Mouse (Mus musculus) lung, embryonic 16.5 days (tissue): ENCODE results near the gene Fut11. TPM values are rescaled to one million over a fixed set of nuclear protein-coding genes. Genes with fewer than 3 reads are reported as not detected.
"Not testable (repeated sequence)": the region's sequence is repeated elsewhere in the genome, so short reads cannot be mapped to it uniquely, and the experiment has no call there.

Experiments used
- ATAC-seq: fragments of 200-750 bp; cut with Nextera tagmentation; 2 replicates; pipeline ENCODE4 v1.8.0; 2017; ENCODE audit warnings: low read depth, mild to moderate bottlenecking, moderate library complexity
- H3K27ac ChIP-seq: fragments of 300-500 bp; sonication (generic); 2 replicates; pipeline ENCODE4 v1.5.1; 2014; ENCODE audit warnings: mild to moderate bottlenecking, control low read depth, low read length
- H3K27me3 ChIP-seq: fragments of 300-500 bp; sonication (generic); 2 replicates; pipeline ENCODE4 v1.6.1; 2014; ENCODE audit warnings: low read depth, low read length, mixed read lengths; ENCODE audit not compliant: control insufficient read depth, insufficient read depth
- H3K36me3 ChIP-seq: fragments of 300-500 bp; sonication (generic); 2 replicates; pipeline ENCODE4 v1.6.1; 2014; ENCODE audit warnings: low read length; ENCODE audit not compliant: control insufficient read depth, insufficient read depth
- H3K4me1 ChIP-seq: fragments of 300-500 bp; sonication (generic); replicated peaks from 2 replicates; pipeline ENCODE4 v1.6.1; 2014; ENCODE audit warnings: low read length, mixed read lengths; ENCODE audit not compliant: control insufficient read depth, insufficient read depth
- H3K4me2 ChIP-seq: fragments of 300-500 bp; sonication (generic); 2 replicates; pipeline ENCODE4 v1.6.1; 2014; ENCODE audit warnings: low read depth, low read length, control low read depth
- H3K4me3 ChIP-seq: fragments of 300-500 bp; sonication (generic); 2 replicates; pipeline ENCODE4 v1.5.1; 2014; ENCODE audit warnings: mild to moderate bottlenecking, low read length, control low read depth
- H3K9ac ChIP-seq: fragments of 300-500 bp; sonication (generic); 2 replicates; pipeline ENCODE4 v1.6.1; 2014; ENCODE audit warnings: low read length, control low read depth
- H3K9me3 ChIP-seq: fragments of 300-500 bp; sonication (generic); 2 replicates; pipeline ENCODE4 v1.6.1; 2016; ENCODE audit warnings: low read length; ENCODE audit not compliant: control insufficient read depth
- WGBS: fragments of 180-500 bp; shearing (Covaris S2); extraction: QIAGEN DNeasy Blood & Tissue Kit; methylation state at CpG from one replicate; pipeline ENCODE4 v1.1.7; 2014; 5-methylcytosine and 5-hydroxymethylcytosine counted together
- polyA plus RNA-seq: library from polyadenylated mRNA; unstranded; fragments of >200 nt; fragmentation: Nextera tagmentation; extraction: Ambion mirVana; gene quantifications from 2 replicates; pipeline ENCODE4 v1.2.1, GENCODE M21; 2015

Gene Fut11
- polyA plus RNA-seq, 1 experiment from 2014 or later = 30.7 TPM

DNA sequence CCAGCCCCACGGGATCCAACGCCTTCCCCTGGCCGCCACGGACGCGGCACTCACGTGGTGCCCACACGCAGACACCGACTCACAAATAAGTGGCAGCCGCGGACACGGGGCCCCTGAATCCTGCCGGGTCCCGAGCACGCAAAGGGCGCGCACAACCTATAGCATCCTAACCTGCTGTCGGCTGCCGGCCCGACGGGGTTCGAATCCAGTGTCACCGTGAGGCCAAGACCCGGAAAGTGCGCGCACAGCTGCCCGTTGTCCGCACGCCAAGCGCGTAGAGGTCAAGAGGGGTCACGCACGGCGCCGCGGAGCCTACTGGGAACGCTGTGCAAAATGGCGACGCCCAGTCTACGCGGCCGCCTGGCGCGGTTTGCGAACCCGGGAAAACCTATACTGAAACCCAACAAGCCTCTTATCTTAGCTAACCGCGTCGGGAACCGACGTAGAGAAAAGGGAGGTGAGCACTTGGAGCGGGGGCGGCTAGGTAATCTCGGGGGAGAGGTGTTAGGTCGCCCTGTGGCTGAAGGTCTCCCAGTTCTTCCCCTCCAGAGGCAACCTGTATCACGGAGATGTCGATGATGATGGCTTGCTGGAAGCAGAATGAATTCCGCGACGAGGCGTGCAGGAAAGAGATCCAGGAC, 8.1 kb downstream of the Fut11 start, which contains the start of gene Chchd1:
TSS of gene Chchd1 (plus strand) at position 266 of the 641 bp plus-strand sequence.
- peaks cover 3% of the 10 kb centered on the region; the same call in 1 of the 2 replicates for H3K36me3 ChIP-seq
- peaks cover 23% of the 10 kb centered on the region for H3K4me1 ChIP-seq
- H3K27me3 ChIP-seq = no peaks in the 10 kb centered on the region
- H3K9ac ChIP-seq = peak within 1 kb of the TSS; percentile 83
- peak within 1 kb of the TSS; percentile 83 for H3K4me3 ChIP-seq
- under 1% methylated on average over 61 of the region's 61 CpGs for WGBS
- H3K27ac ChIP-seq = peak within 1 kb of the TSS; percentile 78
- H3K9me3 ChIP-seq = no peaks in the 10 kb centered on the region
- peak within 1 kb of the TSS; percentile 70 for H3K4me2 ChIP-seq
- peak; percentile 75 for ATAC-seq

DNA sequence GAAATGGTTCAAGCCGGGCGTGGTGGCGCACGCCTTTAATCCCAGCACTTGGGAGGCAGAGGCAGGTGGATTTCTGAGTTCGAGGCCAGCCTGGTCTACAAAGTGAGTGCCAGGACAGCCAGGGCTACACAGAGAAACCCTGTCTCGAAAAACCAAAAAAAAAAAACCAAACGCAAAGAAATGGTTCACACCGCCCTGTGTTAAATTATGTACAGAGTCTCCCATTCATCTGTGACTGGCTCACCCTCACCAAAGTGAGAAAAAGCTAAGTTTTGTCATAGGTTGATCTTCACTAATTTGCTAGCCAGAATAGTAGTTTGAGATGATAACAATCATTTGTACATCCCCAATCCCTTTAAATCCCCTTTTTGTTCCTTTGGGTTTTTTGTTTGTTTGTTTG, 8.7 kb downstream of the Fut11 start:
- Histone ChIP-seq H3K4me2 (peak overlapping the region; percentile 70), H3K4me1 (peaks cover 22% of the 10 kb centered on the region), H3K9ac (peak overlapping the region; percentile 83), H3K4me3 (peak overlapping the region; percentile 83), H3K27ac (peak overlapping the region; percentile 78)
- H3K9me3 ChIP-seq, H3K27me3 ChIP-seq, ATAC-seq, H3K36me3 ChIP-seq: not testable (repeated sequence)
- WGBS = 9% methylated on average over 7 of the region's 8 CpGs

DNA sequence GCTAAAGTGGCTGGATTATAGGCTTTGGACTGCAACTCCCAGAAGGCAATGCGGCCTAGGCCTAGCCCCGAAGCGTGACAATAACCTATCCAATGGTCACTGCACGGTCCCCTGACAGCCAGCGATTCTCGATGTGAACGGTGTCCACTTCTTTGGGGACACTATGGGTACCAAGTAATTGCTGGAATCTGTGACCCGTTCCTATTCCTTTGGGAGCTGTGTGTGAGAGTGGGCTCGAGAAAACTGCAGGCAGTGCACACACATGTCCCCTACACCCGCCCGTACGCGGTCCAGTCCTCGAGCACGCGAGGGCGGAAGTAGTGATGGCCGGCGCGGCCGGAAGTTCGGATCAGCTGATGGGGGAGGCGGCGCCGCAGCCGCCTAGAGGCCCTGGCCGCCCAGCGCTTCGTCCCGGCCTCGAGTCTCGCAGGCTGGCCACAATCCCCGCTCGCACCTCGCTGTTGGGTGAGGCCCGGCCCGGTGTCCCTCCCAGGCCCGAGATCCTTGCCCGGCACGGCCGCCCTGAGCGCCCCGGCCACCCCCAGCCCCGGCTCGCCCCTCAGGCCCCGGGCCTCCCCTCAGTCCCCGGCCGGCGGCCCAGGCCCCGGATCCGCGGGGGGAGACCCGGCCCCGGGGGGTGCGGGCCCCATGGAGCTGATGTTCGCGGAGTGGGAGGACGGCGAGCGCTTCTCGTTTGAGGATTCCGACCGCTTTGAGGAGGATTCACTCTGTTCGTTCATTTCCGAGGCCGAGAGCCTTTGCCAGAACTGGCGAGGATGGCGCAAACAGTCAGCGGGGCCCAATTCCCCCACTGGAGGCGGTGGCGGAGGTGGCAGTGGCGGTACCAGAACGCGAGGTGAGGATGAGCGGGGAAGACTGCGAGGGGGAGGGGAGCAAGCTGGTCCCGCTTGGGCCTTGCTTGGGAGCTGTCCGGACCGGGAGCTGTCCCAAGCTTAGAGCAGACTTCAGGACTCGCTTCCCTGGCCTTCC, 12.7 kb downstream of the Fut11 start, which contains the start of gene Zswim8:
TSS of gene Zswim8 (plus strand) at position 352 of the 990 bp plus-strand sequence.
- WGBS = under 1% methylated on average over 75 of the region's 80 CpGs
- peak; percentile 94 for ATAC-seq
- no peaks in the 10 kb centered on the region for H3K27me3 ChIP-seq
- H3K4me2 ChIP-seq = peak within 1 kb of the TSS; percentile 73
- H3K4me1 ChIP-seq = peaks cover 19% of the 10 kb centered on the region
- peak within 1 kb of the TSS; percentile 98 for H3K9ac ChIP-seq
- no peaks in the 10 kb centered on the region for H3K9me3 ChIP-seq
- H3K4me3 ChIP-seq = peak within 1 kb of the TSS; percentile 99
- H3K36me3 ChIP-seq = peaks cover 12% of the 10 kb centered on the region; the same call in 1 of the 2 replicates
- H3K27ac ChIP-seq = peak within 1 kb of the TSS; percentile 90

DNA sequence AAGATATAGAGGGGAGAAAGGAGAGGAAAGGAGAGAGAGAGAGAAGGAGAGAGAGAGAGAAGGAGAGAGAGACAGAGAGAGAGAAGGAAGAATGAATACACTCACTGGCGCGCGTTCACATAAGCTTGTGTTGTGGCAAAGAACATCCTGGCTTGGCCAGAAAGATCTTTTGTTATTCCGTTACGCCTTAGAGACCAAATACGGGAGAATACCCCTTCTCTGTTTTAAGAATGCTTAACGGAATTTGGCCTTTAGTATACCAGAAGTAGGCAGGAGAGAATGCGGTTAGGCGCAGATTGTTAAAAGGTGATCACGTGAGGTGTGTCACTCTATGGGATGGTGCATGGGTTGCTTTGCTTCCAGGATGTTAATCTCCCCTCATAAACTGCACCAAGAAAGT, 13.5 kb downstream of the Fut11 start:
- no peaks in the 10 kb centered on the region for H3K27me3 ChIP-seq
- peak overlapping the region; percentile 73 for H3K4me2 ChIP-seq
- H3K9ac ChIP-seq = peak overlapping the region; percentile 98
- H3K4me3 ChIP-seq = peak overlapping the region; percentile 99
- peaks cover 17% of the 10 kb centered on the region for H3K36me3 ChIP-seq
- no peak for ATAC-seq
- peaks cover 19% of the 10 kb centered on the region for H3K4me1 ChIP-seq
- H3K9me3 ChIP-seq = no peaks in the 10 kb centered on the region
- 3% methylated on average over 10 of the region's 10 CpGs for WGBS
- H3K27ac ChIP-seq = peak overlapping the region; percentile 90

DNA sequence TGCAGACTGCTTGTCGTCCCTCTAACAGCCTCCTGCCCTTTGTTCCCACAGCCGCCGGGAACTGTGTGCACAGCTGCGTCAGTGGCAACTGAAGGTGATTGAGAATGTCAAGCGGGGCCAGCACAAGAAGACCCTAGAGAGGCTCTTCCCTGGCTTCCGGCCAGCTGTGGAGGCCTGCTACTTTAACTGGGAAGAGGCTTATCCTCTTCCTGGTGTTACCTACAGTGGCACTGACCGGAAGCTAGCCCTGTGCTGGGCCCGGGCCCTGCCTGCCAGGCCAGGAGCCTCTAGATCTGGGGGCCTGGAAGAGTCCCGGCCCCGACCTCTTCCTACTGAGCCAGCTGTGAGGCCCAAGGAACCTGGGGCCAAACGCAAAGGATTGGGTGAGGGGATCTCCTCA, 19.1 kb downstream of the Fut11 start:
- Histone ChIP-seq H3K27me3 (no peaks in the 10 kb centered on the region), H3K4me3 (no peak overlapping the region), H3K4me1 (peaks cover 5% of the 10 kb centered on the region), H3K9ac (no peak overlapping the region), H3K4me2 (no peak overlapping the region), H3K36me3 (peaks cover 55% of the 10 kb centered on the region), H3K27ac (no peak overlapping the region), H3K9me3 (no peaks in the 10 kb centered on the region)
- ATAC-seq = no peak
- WGBS = 53% methylated on average over 11 of the region's 11 CpGs

DNA sequence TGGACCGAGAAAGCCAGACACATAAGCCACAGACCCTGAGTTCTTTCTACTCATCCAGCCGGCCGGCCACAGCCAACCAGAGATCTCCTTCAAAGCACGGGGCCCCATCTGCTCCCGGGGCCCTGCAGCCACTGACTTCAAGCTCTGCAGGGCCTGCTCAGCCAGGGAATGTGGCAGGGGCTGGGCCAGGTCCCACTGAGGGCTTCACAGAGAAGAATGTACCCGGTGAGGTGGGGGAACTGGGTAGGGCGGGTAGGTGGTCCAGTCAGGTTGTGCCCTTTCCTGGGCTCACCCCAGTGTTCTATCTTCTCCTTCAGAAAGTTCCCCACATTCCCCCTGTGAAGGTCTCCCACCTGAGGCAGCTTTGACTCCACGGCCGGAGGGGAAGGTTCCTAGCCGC, 23.7 kb downstream of the Fut11 start:
- Histone ChIP-seq H3K27ac (no peak overlapping the region), H3K4me2 (no peak overlapping the region), H3K4me3 (no peak overlapping the region), H3K9ac (no peak overlapping the region), H3K9me3 (no peaks in the 10 kb centered on the region), H3K36me3 (peaks cover 77% of the 10 kb centered on the region), H3K27me3 (no peaks in the 10 kb centered on the region), H3K4me1 (no peaks in the 10 kb centered on the region)
- 81% methylated on average over 10 of the region's 10 CpGs for WGBS
- ATAC-seq = no peak

DNA sequence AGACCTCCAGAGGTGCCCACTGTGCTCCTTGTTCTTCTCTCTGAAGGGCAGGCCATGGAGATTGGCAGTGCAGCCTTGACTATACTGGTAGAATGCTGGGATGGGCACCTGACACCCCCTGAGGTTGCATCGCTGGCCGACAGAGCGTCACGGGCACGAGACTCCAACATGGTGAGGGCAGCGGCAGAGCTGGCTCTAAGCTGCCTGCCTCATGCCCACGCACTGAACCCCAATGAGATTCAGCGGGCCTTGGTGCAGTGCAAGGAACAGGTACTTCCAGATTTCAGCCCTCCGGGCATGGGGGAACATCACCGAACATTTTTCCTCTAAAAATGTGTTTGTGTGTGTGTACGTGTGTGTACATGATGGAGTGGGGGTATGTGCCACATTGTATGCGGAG, 25.0 kb downstream of the Fut11 start:
- H3K4me2 ChIP-seq = no peak overlapping the region
- WGBS = 81% methylated on average over 12 of the region's 12 CpGs

DNA sequence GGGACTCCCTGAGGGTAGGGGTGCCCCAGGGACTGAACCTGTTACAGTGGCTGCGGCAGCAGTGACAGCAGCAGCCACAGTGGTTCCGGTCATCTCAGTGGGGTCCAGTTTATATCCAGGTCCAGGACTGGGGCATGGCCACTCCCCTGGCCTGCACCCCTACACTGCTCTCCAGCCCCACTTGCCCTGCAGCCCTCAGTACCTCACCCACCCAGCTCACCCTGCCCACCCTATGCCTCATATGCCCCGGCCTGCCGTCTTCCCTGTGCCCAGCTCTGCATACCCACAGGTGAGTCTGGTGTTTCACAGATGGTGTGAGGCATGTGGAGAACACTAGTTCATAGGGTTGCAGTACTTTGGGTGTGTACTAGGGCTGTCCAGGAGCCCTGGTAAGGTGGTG, 26.6 kb downstream of the Fut11 start:
- no peaks in the 10 kb centered on the region for H3K9me3 ChIP-seq
- peaks cover 83% of the 10 kb centered on the region for H3K36me3 ChIP-seq
- H3K27me3 ChIP-seq = no peaks in the 10 kb centered on the region
- ATAC-seq = no peak
- H3K4me1 ChIP-seq = no peaks in the 10 kb centered on the region
- WGBS = 86% methylated on average over 4 of the region's 4 CpGs
- H3K27ac ChIP-seq = no peak overlapping the region
- H3K4me3 ChIP-seq = no peak overlapping the region
- H3K4me2 ChIP-seq = no peak overlapping the region
- no peak overlapping the region for H3K9ac ChIP-seq

More for the DNA sequence above, 25.0 kb downstream of the Fut11 start:
- peaks cover 83% of the 10 kb centered on the region for H3K36me3 ChIP-seq
- no peak overlapping the region for H3K4me3 ChIP-seq
- no peak for ATAC-seq
- no peaks in the 10 kb centered on the region for H3K4me1 ChIP-seq
- no peak overlapping the region for H3K9ac ChIP-seq
- H3K9me3 ChIP-seq = no peaks in the 10 kb centered on the region
- H3K27ac ChIP-seq = no peak overlapping the region
- H3K27me3 ChIP-seq = no peaks in the 10 kb centered on the region

DNA sequence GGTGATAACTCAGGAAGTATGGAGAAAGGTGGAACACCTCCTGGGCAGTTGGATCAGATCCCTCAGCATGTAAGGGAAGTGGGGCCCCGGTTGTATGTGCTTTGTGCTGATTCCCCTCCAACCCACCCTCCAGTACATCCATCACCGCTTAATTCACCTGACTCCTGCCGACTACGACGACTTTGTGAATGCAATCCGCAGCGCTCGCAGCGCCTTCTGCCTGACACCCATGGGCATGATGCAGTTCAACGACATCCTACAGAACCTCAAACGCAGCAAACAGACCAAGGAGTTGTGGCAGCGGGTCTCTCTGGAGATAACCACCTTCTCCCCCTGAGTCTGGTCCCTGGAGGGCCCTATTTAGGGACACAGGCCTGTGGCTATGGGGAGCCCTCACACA, 28.2 kb downstream of the Fut11 start:
- H3K27me3 ChIP-seq = no peaks in the 10 kb centered on the region
- H3K9ac ChIP-seq = no peak overlapping the region
- H3K9me3 ChIP-seq = no peaks in the 10 kb centered on the region
- ATAC-seq = no peak
- no peak overlapping the region for H3K27ac ChIP-seq
- 84% methylated on average over 12 of the region's 12 CpGs for WGBS
- peaks cover 72% of the 10 kb centered on the region for H3K36me3 ChIP-seq
- no peak overlapping the region for H3K4me3 ChIP-seq
- H3K4me1 ChIP-seq = no peaks in the 10 kb centered on the region
- H3K4me2 ChIP-seq = no peak overlapping the region
